Mouse (Mus musculus) limb, embryonic 12.5 days (tissue): ENCODE measurements around the gene Ryr1. TPM values are rescaled to one million over a fixed set of nuclear protein-coding genes. Genes with fewer than 3 reads are reported as not detected.
A peak's percentile ranks its signal among the peaks of the same experiment; 100 is the strongest.

ENCODE experiments used
- ATAC-seq: fragments of 200-750 bp; cut with Nextera tagmentation; 2 replicates; pipeline ENCODE4 v1.8.0; 2017; ENCODE audit warnings: low read depth, moderate TSS enrichment; ENCODE audit not compliant: insufficient number of reproducible peaks, insufficient read depth, low FRiP score, low TSS enrichment
- H3K27ac ChIP-seq: fragments of 300-500 bp; sonication (generic); 2 replicates; pipeline ENCODE4 v1.5.1; 2016; ENCODE audit warnings: mild to moderate bottlenecking, moderate library complexity
- H3K27me3 ChIP-seq: fragments of 300-500 bp; sonication (generic); 2 replicates; pipeline ENCODE4 v1.6.1; 2016; ENCODE audit warnings: mild to moderate bottlenecking, moderate library complexity
- H3K36me3 ChIP-seq: fragments of 300-500 bp; sonication (generic); 2 replicates; pipeline ENCODE4 v1.6.1; 2016; ENCODE audit warnings: mild to moderate bottlenecking, moderate library complexity
- H3K4me1 ChIP-seq: fragments of 300-500 bp; sonication (generic); replicated peaks from 2 replicates; pipeline ENCODE4 v1.6.1; 2016
- H3K4me2 ChIP-seq: fragments of 300-500 bp; sonication (generic); 2 replicates; pipeline ENCODE4 v1.6.1; 2016; ENCODE audit warnings: mild to moderate bottlenecking, moderate library complexity
- H3K4me3 ChIP-seq: fragments of 300-500 bp; sonication (generic); replicated peaks from 2 replicates; pipeline ENCODE4 v1.5.1; 2016; ENCODE audit warnings: mild to moderate bottlenecking
- H3K9ac ChIP-seq: fragments of 300-500 bp; sonication (generic); replicated peaks from 2 replicates; pipeline ENCODE4 v1.6.1; 2016; ENCODE audit warnings: mild to moderate bottlenecking, moderate library complexity
- H3K9me3 ChIP-seq: fragments of 300-500 bp; sonication (generic); 2 replicates; pipeline ENCODE4 v1.6.1; 2016; ENCODE audit warnings: mild to moderate bottlenecking, moderate library complexity
- WGBS: fragments of 180-500 bp; shearing (Covaris S2); methylation state at CpG from one replicate; pipeline ENCODE4 v1.1.7; 2016; 5-methylcytosine and 5-hydroxymethylcytosine counted together
- polyA plus RNA-seq: library from polyadenylated mRNA; unstranded; fragments of >200 nt; fragmentation: Nextera tagmentation; extraction: Ambion mirVana; gene quantifications from 2 replicates; pipeline ENCODE4 v1.2.1, GENCODE M21; 2016

The Ryr1 gene
- polyA plus RNA-seq, 1 experiment from 2014 or later = 5.0 TPM

- Histone ChIP-seq H3K9ac (no peak overlapping the region), H3K9me3 (no peaks in the 10 kb centered on the region), H3K27me3 (peaks cover 32% of the 10 kb centered on the region), H3K4me2 (no peak overlapping the region), H3K4me3 (no peak overlapping the region), H3K27ac (no peak overlapping the region), H3K4me1 (peaks cover 13% of the 10 kb centered on the region), H3K36me3 (peaks cover 23% of the 10 kb centered on the region)
- ATAC-seq = no peak
- WGBS = 11% methylated on average over 9 of the region's 9 CpGs
These were observed 38.0 kb upstream of the Ryr1 start for GRCm38 (mm10) chr7:29162750-29163525.

- 0 out of 2 replicates have a peak, but pooled peaks cover 8% of the 10 kb centered on the region for H3K4me1 ChIP-seq
- no peaks in the 10 kb centered on the region for H3K9me3 ChIP-seq
- peaks cover 23% of the 10 kb centered on the region for H3K36me3 ChIP-seq
- 71% methylated on average over 5 of the region's 5 CpGs for WGBS
- H3K27ac ChIP-seq = no peak overlapping the region
- peaks cover 31% of the 10 kb centered on the region for H3K27me3 ChIP-seq
- no peak for ATAC-seq
- H3K4me2 ChIP-seq = no peak overlapping the region
- H3K9ac ChIP-seq = no peak overlapping the region
- H3K4me3 ChIP-seq = no peak overlapping the region
These were observed 37.3 kb upstream of the Ryr1 start for GRCm38 (mm10) chr7:29162294-29162693.

- ATAC-seq = no peak
- WGBS = 1% methylated on average over 5 of the region's 5 CpGs
- no peak overlapping the region for H3K4me3 ChIP-seq
These were observed 33.3 kb upstream of the Ryr1 start for GRCm38 (mm10) chr7:29158264-29158663.

GRCm38 (mm10) chr7:29155838-29156782 lies 31.1 kb upstream of the Ryr1 start, which contains the start of gene Fam98c:
Gene Fam98c (minus strand): TSS chr7:29156234.
- peaks cover 3% of the 10 kb centered on the region; the same call in 1 of the 2 replicates for H3K36me3 ChIP-seq
- peak; percentile 78 for ATAC-seq
- H3K4me1 ChIP-seq = peaks cover 6% of the 10 kb centered on the region; the same call in 1 of the 2 replicates
- H3K9me3 ChIP-seq = no peaks in the 10 kb centered on the region
- peaks cover 28% of the 10 kb centered on the region for H3K27me3 ChIP-seq
- 3% methylated on average over 67 of the region's 68 CpGs for WGBS
- H3K27ac ChIP-seq = peak within 1 kb of the TSS; percentile 90
- peak within 1 kb of the TSS; percentile 97 for H3K4me2 ChIP-seq
- H3K4me3 ChIP-seq = peak within 1 kb of the TSS; percentile 83
- H3K9ac ChIP-seq = peak within 1 kb of the TSS; percentile 74

More at GRCm38 (mm10) chr7:29158264-29158663, 33.3 kb upstream of the Ryr1 start:
- Histone ChIP-seq H3K36me3 (peaks cover 12% of the 10 kb centered on the region), H3K4me2 (no peak overlapping the region), H3K27me3 (peaks cover 28% of the 10 kb centered on the region), H3K9ac (no peak overlapping the region), H3K9me3 (no peaks in the 10 kb centered on the region), H3K4me1 (peaks cover 13% of the 10 kb centered on the region; the same call in 1 of the 2 replicates), H3K27ac (no peak overlapping the region)

GRCm38 (mm10) chr7:29155196-29155837 lies 30.3 kb upstream of the Ryr1 start:
- no peaks in the 10 kb centered on the region for H3K36me3 ChIP-seq
- peak overlapping the region; percentile 97 for H3K4me2 ChIP-seq
- WGBS = 8% methylated on average over 37 of the region's 37 CpGs
- H3K27me3 ChIP-seq = peaks cover 28% of the 10 kb centered on the region
- no peaks in the 10 kb centered on the region for H3K9me3 ChIP-seq
- H3K9ac ChIP-seq = peak overlapping the region; percentile 74
- peaks cover 6% of the 10 kb centered on the region; the same call in 1 of the 2 replicates for H3K4me1 ChIP-seq
- peak; percentile 72 for ATAC-seq
- peak overlapping the region; percentile 83 for H3K4me3 ChIP-seq
- peak overlapping the region; percentile 90 for H3K27ac ChIP-seq

- H3K27ac ChIP-seq = no peak overlapping the region
- H3K36me3 ChIP-seq = no peaks in the 10 kb centered on the region
- H3K9ac ChIP-seq = no peak overlapping the region
- WGBS = 95% methylated on average over 14 of the region's 14 CpGs
- H3K4me2 ChIP-seq = no peak overlapping the region
- H3K9me3 ChIP-seq = no peaks in the 10 kb centered on the region
- ATAC-seq = no peak
- peaks cover 6% of the 10 kb centered on the region; the same call in 1 of the 2 replicates for H3K4me1 ChIP-seq
- no peak overlapping the region for H3K4me3 ChIP-seq
- H3K27me3 ChIP-seq = peaks cover 19% of the 10 kb centered on the region
These were observed 29.2 kb upstream of the Ryr1 start for GRCm38 (mm10) chr7:29154018-29154720.

GRCm38 (mm10) chr7:29151486-29151885 lies 26.5 kb upstream of the Ryr1 start:
- peaks cover 6% of the 10 kb centered on the region; the same call in 1 of the 2 replicates for H3K4me1 ChIP-seq
- H3K27me3 ChIP-seq = no peaks in the 10 kb centered on the region; the same call in 1 of the 2 replicates
- no peaks in the 10 kb centered on the region for H3K9me3 ChIP-seq
- H3K4me2 ChIP-seq = no peak overlapping the region
- no peak overlapping the region for H3K27ac ChIP-seq
- no peak for ATAC-seq
- no peak overlapping the region for H3K4me3 ChIP-seq
- no peaks in the 10 kb centered on the region for H3K36me3 ChIP-seq
- no peak overlapping the region for H3K9ac ChIP-seq
- 63% methylated on average over 10 of the region's 10 CpGs for WGBS

- Histone ChIP-seq H3K4me3 (no peak overlapping the region), H3K9me3 (no peaks in the 10 kb centered on the region), H3K27me3 (no peaks in the 10 kb centered on the region; the same call in 1 of the 2 replicates), H3K9ac (no peak overlapping the region), H3K27ac (no peak overlapping the region), H3K36me3 (no peaks in the 10 kb centered on the region), H3K4me1 (no peaks in the 10 kb centered on the region), H3K4me2 (no peak overlapping the region)
- ATAC-seq = no peak
- 92% methylated on average over 15 of the region's 15 CpGs for WGBS
These were observed 23.8 kb upstream of the Ryr1 start for GRCm38 (mm10) chr7:29148771-29149170.

- H3K27ac ChIP-seq = no peak overlapping the region
- ATAC-seq = no peak
- H3K4me1 ChIP-seq = no peaks in the 10 kb centered on the region
- no peak overlapping the region for H3K4me2 ChIP-seq
- H3K9me3 ChIP-seq = no peaks in the 10 kb centered on the region
- WGBS = 82% methylated on average over 7 of the region's 7 CpGs
- no peaks in the 10 kb centered on the region for H3K36me3 ChIP-seq
- H3K27me3 ChIP-seq = no peaks in the 10 kb centered on the region
- H3K4me3 ChIP-seq = no peak overlapping the region
- no peak overlapping the region for H3K9ac ChIP-seq
These were observed 21.8 kb upstream of the Ryr1 start for GRCm38 (mm10) chr7:29146625-29147367.

GRCm38 (mm10) chr7:29144006-29144405 lies 19.0 kb upstream of the Ryr1 start:
- Histone ChIP-seq H3K27me3 (no peaks in the 10 kb centered on the region), H3K36me3 (no peaks in the 10 kb centered on the region), H3K9me3 (no peaks in the 10 kb centered on the region), H3K4me2 (no peak overlapping the region), H3K27ac (no peak overlapping the region), H3K9ac (no peak overlapping the region), H3K4me3 (no peak overlapping the region), H3K4me1 (no peaks in the 10 kb centered on the region)
- no peak for ATAC-seq
- WGBS = 94% methylated on average over 4 of the region's 4 CpGs
